Mouse (Mus musculus) hindbrain, embryonic 11.5 days (tissue): ENCODE data around the gene Olfr332. TPM values are rescaled to one million over a fixed set of nuclear protein-coding genes. Genes with fewer than 3 reads are reported as not detected.

Experiments
- ATAC-seq: fragments of 200-750 bp; cut with Nextera tagmentation; 2 replicates; pipeline ENCODE4 v1.8.0; 2017; ENCODE audit warnings: mild to moderate bottlenecking, moderate TSS enrichment, moderate library complexity; ENCODE audit not compliant: low FRiP score
- DNase-seq: peaks from one replicate; pipeline ENCODE4 v3.0.0-alpha.2; 2015; ENCODE audit warnings: low spot score
- H3K27ac ChIP-seq: fragments of 300-500 bp; sonication (generic); 2 replicates; pipeline ENCODE4 v1.5.1; 2014; ENCODE audit warnings: mild to moderate bottlenecking, low read depth, low read length
- H3K27me3 ChIP-seq: fragments of 300-500 bp; sonication (generic); 2 replicates; pipeline ENCODE4 v1.6.1; 2014; ENCODE audit warnings: mild to moderate bottlenecking, low read length, moderate library complexity, mixed read lengths; ENCODE audit not compliant: control insufficient read depth, insufficient read depth
- H3K36me3 ChIP-seq: fragments of 300-500 bp; sonication (generic); 2 replicates; pipeline ENCODE4 v1.6.1; 2014; ENCODE audit warnings: mild to moderate bottlenecking, low read length, moderate library complexity, mixed read lengths; ENCODE audit not compliant: control insufficient read depth, insufficient read depth
- H3K4me1 ChIP-seq: fragments of 300-500 bp; sonication (generic); replicated peaks from 2 replicates; pipeline ENCODE4 v1.6.1; 2014; ENCODE audit warnings: low read length, mixed read lengths; ENCODE audit not compliant: control insufficient read depth, insufficient read depth
- H3K4me2 ChIP-seq: fragments of 300-500 bp; sonication (generic); replicated peaks from 2 replicates; pipeline ENCODE4 v1.6.1; 2014; ENCODE audit warnings: mild to moderate bottlenecking, low read depth, low read length
- H3K4me3 ChIP-seq: fragments of 300-500 bp; sonication (generic); 2 replicates; pipeline ENCODE4 v1.5.1; 2014; ENCODE audit warnings: low read depth, low read length
- H3K9ac ChIP-seq: fragments of 300-500 bp; sonication (generic); 2 replicates; pipeline ENCODE4 v1.6.1; 2014; ENCODE audit warnings: low read depth, low read length
- H3K9me3 ChIP-seq: fragments of 300-500 bp; sonication (generic); 2 replicates; pipeline ENCODE4 v1.6.1; 2016; ENCODE audit warnings: low read length; ENCODE audit not compliant: control insufficient read depth
- whole genome bisulfite sequencing: fragments of 180-500 bp; shearing (Covaris S2); extraction: QIAGEN DNeasy Blood & Tissue Kit; methylation state at CpG from one replicate; pipeline ENCODE4 v1.1.7; 2014; 5-methylcytosine and 5-hydroxymethylcytosine counted together
- polyA plus RNA-seq: library from polyadenylated mRNA; unstranded; fragments of >200 nt; fragmentation: Nextera tagmentation; extraction: Ambion mirVana; gene quantifications from 2 replicates; pipeline ENCODE4 v1.2.1, GENCODE M21; 2014

The Olfr332 gene
- polyA plus RNA-seq, 1 experiment from 2014 or later = not detected

GRCm38 (mm10) chr11:58453592-58453991 lies 38.8 kb downstream of the Olfr332 start:
- H3K9me3 ChIP-seq = no peaks in the 10 kb centered on the region
- no peak overlapping the region for H3K4me3 ChIP-seq
- DNase-seq (peak; percentile 9), ATAC-seq (no peak)
- H3K9ac ChIP-seq = no peak overlapping the region
- WGBS = 52% methylated on average over 4 of the region's 4 CpGs
- H3K36me3 ChIP-seq = no peaks in the 10 kb centered on the region
- no peak overlapping the region for H3K4me2 ChIP-seq
- H3K4me1 ChIP-seq = no peaks in the 10 kb centered on the region
- H3K27me3 ChIP-seq = no peaks in the 10 kb centered on the region
- H3K27ac ChIP-seq = no peak overlapping the region

- WGBS = 95% methylated on average over 9 of the region's 9 CpGs
- no peaks in the 10 kb centered on the region for H3K36me3 ChIP-seq
- H3K9me3 ChIP-seq = no peaks in the 10 kb centered on the region
- H3K27ac ChIP-seq = no peak within 1 kb of the TSS
- no peaks in the 10 kb centered on the region for H3K27me3 ChIP-seq
- no peak within 1 kb of the TSS for H3K4me3 ChIP-seq
- ATAC-seq = no peak
- H3K4me1 ChIP-seq = no peaks in the 10 kb centered on the region
- no peak within 1 kb of the TSS for H3K9ac ChIP-seq
- no peak for DNase-seq
- no peak within 1 kb of the TSS for H3K4me2 ChIP-seq
Measured at GRCm38 (mm10) chr11:58452759-58453158, 39.6 kb downstream of the Olfr332 start, which contains the start of gene Lypd9. Gene Lypd9, minus strand, starts transcription at chr11:58452923.

Other genes with a start within 250 kb of the Olfr332 start
- not detected in 2 replicates for gene 4930438A08Rik, start 217.8 kb downstream of the Olfr332 start, polyA plus RNA-seq
- 12.5 and 15.5 TPM in 2 replicates for gene Zfp692, start 185.5 kb downstream of the Olfr332 start, polyA plus RNA-seq
- gene Zfp672, start 162.2 kb downstream of the Olfr332 start, polyA plus RNA-seq = 26.1 and 28.9 TPM in 2 replicates
- gene Sh3bp5l, start 161.8 kb downstream of the Olfr332 start, polyA plus RNA-seq = 23.4 and 27.7 TPM in 2 replicates
- not detected in 2 replicates for gene Lypd8, start 113.5 kb downstream of the Olfr332 start, polyA plus RNA-seq
- not detected in 2 replicates for gene 1810065E05Rik, start 71.4 kb downstream of the Olfr332 start, polyA plus RNA-seq
- not detected in 2 replicates for gene Gm12253, start 60.0 kb downstream of the Olfr332 start, polyA plus RNA-seq
- gene Lypd9, start 39.6 kb downstream of the Olfr332 start, polyA plus RNA-seq = not detected in 2 replicates
- gene Olfr30, start 30.3 kb downstream of the Olfr332 start, polyA plus RNA-seq = not detected in 2 replicates
- gene Olfr331, start 10.0 kb upstream of the Olfr332 start, polyA plus RNA-seq = not detected in 2 replicates
- gene Olfr330, start 42.3 kb upstream of the Olfr332 start, polyA plus RNA-seq = not detected in 2 replicates
- not detected in 2 replicates for gene Olfr329-ps, start 53.9 kb upstream of the Olfr332 start, polyA plus RNA-seq
- gene Olfr328, start 63.1 kb upstream of the Olfr332 start, polyA plus RNA-seq = 0.09 TPM in 1 of 2 replicates, not detected in the other
- gene Olfr224, start 78.0 kb upstream of the Olfr332 start, polyA plus RNA-seq = not detected in 2 replicates
- not detected in 2 replicates for gene Olfr325, start 85.2 kb upstream of the Olfr332 start, polyA plus RNA-seq
- gene Olfr324, start 102.6 kb upstream of the Olfr332 start, polyA plus RNA-seq = not detected in 2 replicates
- gene 2210407C18Rik, start 123.5 kb upstream of the Olfr332 start, polyA plus RNA-seq = not detected in 2 replicates
- not detected in 2 replicates for gene Olfr323, start 137.9 kb upstream of the Olfr332 start, polyA plus RNA-seq
- 0.27 and 0.62 TPM in 2 replicates for gene Trim58, start 147.9 kb upstream of the Olfr332 start, polyA plus RNA-seq
- gene Olfr322, start 166.2 kb upstream of the Olfr332 start, polyA plus RNA-seq = not detected in 2 replicates
- not detected in 2 replicates for gene Olfr320, start 188.5 kb upstream of the Olfr332 start, polyA plus RNA-seq
- gene Olfr319, start 206.6 kb upstream of the Olfr332 start, polyA plus RNA-seq = not detected in 2 replicates
- not detected in 2 replicates for gene Olfr318, start 231.5 kb upstream of the Olfr332 start, polyA plus RNA-seq
- gene Olfr317, start 246.7 kb upstream of the Olfr332 start, polyA plus RNA-seq = not detected in 2 replicates